16 mouse cellular contexts compared by ENCODE assay signal in the genomic region with DNA sequence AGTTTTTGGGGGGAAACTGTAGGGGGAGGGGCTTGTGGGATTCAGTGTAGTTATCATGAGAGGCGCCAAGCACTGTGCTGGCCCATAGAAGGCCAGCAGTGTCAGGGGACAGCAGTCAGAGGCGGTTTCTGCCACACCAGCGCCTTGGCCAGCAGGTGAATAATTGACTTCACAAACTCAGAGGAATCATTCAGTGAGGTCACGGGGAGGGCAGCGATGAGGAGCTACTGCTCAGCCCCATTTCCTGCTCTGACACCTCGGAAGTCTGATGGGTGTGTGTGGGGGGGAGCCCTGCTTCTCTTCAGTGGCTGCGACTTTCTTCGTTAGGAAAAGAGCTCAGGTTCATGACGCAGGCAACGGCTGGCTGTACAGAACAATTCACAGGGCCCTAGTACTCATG. TPM values are rescaled to one million over a fixed set of nuclear protein-coding genes. Genes with fewer than 3 reads are reported as not detected.
A peak's percentile ranks its signal among the peaks of the same experiment; 100 is the strongest.
DNase-seq lines count a peak whose midpoint lies in the region; ATAC-seq and TF ChIP-seq lines count a peak whose summit lies in the region.
"Had no signal": no experiment of that assay in that cellular context is flagged by ENCODE, and none has a peak within 500 bp of the region (broad histone marks: within the 10 kb centered on the region; RNA-seq: fewer than 3 reads in every experiment).

No protein-coding gene starts in this region.

- H3K36me3 ChIP-seq in intestine, embryonic 16.5 days (ENCODE audit: control insufficient read depth, insufficient read depth, low read length) = no peaks in the 10 kb centered on the region
- H3K36me3 ChIP-seq in kidney, postnatal 0 days (ENCODE audit: insufficient read depth, low read length) = no peaks in the 10 kb centered on the region
- H3K36me3 ChIP-seq: limb, embryonic 15.5 days; lung, embryonic 15.5 days had no signal

- 29% methylated on average over 10 of the region's 10 CpGs for WGBS in intestine, embryonic 16.5 days
- WGBS in kidney, postnatal 0 days = 36% methylated on average over 10 of the region's 10 CpGs

- peaks cover 2% of the 10 kb centered on the region; the same call in 1 of the 2 replicates for H3K4me1 ChIP-seq in intestine, embryonic 16.5 days (ENCODE audit: control insufficient read depth, insufficient read depth, low read length)
- no peaks in the 10 kb centered on the region for H3K4me1 ChIP-seq in kidney, postnatal 0 days (replicated peaks; ENCODE audit: insufficient read depth, low read length)

- no peak overlapping the region for H3K4me2 ChIP-seq in intestine, embryonic 16.5 days (ENCODE audit: low read depth, low read length)
- no peak overlapping the region for H3K4me2 ChIP-seq in kidney, postnatal 0 days (ENCODE audit: low read length)
- H3K4me2 ChIP-seq: limb, embryonic 15.5 days; lung, embryonic 15.5 days had no signal

- peak; percentile 20 for DNase-seq in thymus, postnatal 14 days
- no peak for DNase-seq in thymus, postnatal 25 days
- peak; percentile 43 for DNase-seq in kidney, postnatal 0 days (ENCODE audit: low spot score)
- DNase-seq in layer of hippocampus, adult 9-11 months = no peak
- DNase-seq in layer of hippocampus, adult 2 months (ENCODE audit: low spot score in 2 of 2) = no peak
- no peak for DNase-seq in cerebellum, adult 11-12 months
- DNase-seq: adrenal gland, adult 8-10 months; cerebellum, adult 9-10 months; heart, postnatal 36 days; right cerebral cortex, adult 18-20 months had no signal

- no peak overlapping the region for H3K9ac ChIP-seq in intestine, embryonic 16.5 days (ENCODE audit: low read depth, low read length)
- H3K9ac ChIP-seq in kidney, postnatal 0 days (ENCODE audit: low read depth, low read length) = no peak overlapping the region
- H3K9ac ChIP-seq: limb, embryonic 15.5 days; lung, embryonic 15.5 days had no signal

- no peaks in the 10 kb centered on the region for H3K27me3 ChIP-seq in intestine, embryonic 16.5 days (replicated peaks; ENCODE audit: control insufficient read depth, insufficient read depth, low read length)
- no peaks in the 10 kb centered on the region for H3K27me3 ChIP-seq in kidney, postnatal 0 days (ENCODE audit: insufficient read depth, low read length)
- H3K27me3 ChIP-seq: limb, embryonic 15.5 days; lung, embryonic 15.5 days had no signal

- H3K9me3 ChIP-seq in intestine, embryonic 16.5 days (ENCODE audit: control insufficient read depth, low read length) = peaks cover 3% of the 10 kb centered on the region; the same call in 1 of the 2 replicates
- H3K9me3 ChIP-seq in kidney, postnatal 0 days (replicated peaks; ENCODE audit: low read length) = no peaks in the 10 kb centered on the region
- H3K9me3 ChIP-seq: limb, embryonic 15.5 days; lung, embryonic 15.5 days had no signal

- H3K27ac ChIP-seq in intestine, embryonic 16.5 days (ENCODE audit: low read length) = no peak overlapping the region
- H3K27ac ChIP-seq in kidney, postnatal 0 days = no peak overlapping the region
- H3K27ac ChIP-seq in layer of hippocampus, adult 2 months = no peak overlapping the region
- H3K27ac ChIP-seq: left cerebral cortex, adult 2 months; limb, embryonic 15.5 days; lung, embryonic 15.5 days had no signal

- ATAC-seq in intestine, embryonic 16.5 days = peak; percentile 77
- ATAC-seq in kidney, postnatal 0 days (replicated peaks; ENCODE audit: low FRiP score, low read depth) = peak; percentile 67
- ATAC-seq in granulocyte monocyte progenitor cell, adult 5-6 weeks (replicated peaks; ENCODE audit: poor library complexity, severe bottlenecking) = no peak

- TF ChIP-seq CTCF in kidney, postnatal 0 days (IDR thresholded peaks at IDR 0.05; ENCODE audit: low read depth) = no peak
- TF ChIP-seq CTCF in layer of hippocampus, adult 2 months (conservative IDR thresholded peaks at IDR 0.05) = no peak

- H3K4me3 ChIP-seq in intestine, embryonic 16.5 days (ENCODE audit: low read length) = no peak overlapping the region
- no peak overlapping the region for H3K4me3 ChIP-seq in kidney, postnatal 0 days (replicated peaks; ENCODE audit: low read depth, low read length)
- H3K4me3 ChIP-seq in layer of hippocampus, adult 2 months = no peak overlapping the region
- H3K4me3 ChIP-seq: left cerebral cortex, adult 2 months; limb, embryonic 15.5 days; lung, embryonic 15.5 days; megakaryocyte, embryonic 14.5 days had no signal

RNA-seq across cellular contexts. Expression of gene Ywhah, which starts 24.8 kb away (rescaled TPM):
- 408 and 430 TPM in 2 replicates for polyA plus RNA-seq in intestine, embryonic 16.5 days (2015; fragmentation: Nextera tagmentation; extraction: Ambion mirVana)
- polyA plus RNA-seq in kidney, postnatal 0 days (2015; fragmentation: Nextera tagmentation; extraction: Ambion mirVana) = 236 and 272 TPM in 2 replicates
- 1,000 to 10,000 TPM; 1,193 to 1,302 TPM for total RNA-seq in layer of hippocampus, adult 2 months (2021)
- 285 and 301 TPM in 2 replicates for total RNA-seq in granulocyte monocyte progenitor cell, adult 5-6 weeks (2014; fragmentation: Nextera tagmentation)
- total RNA-seq in granulocyte monocyte progenitor cell, adult 5-6 weeks (2017) = 123 and 125 TPM in 2 replicates

Comparison
In these comparisons a context has a peak if more than half of its experiments do, and no peak if none do; other contexts are left out.
1. DNase-seq: peak in thymus, postnatal 14 days (single experiment) and kidney, postnatal 0 days (single experiment); none in thymus, postnatal 25 days (single experiment), layer of hippocampus, adult 9-11 months (single experiment), layer of hippocampus, adult 2 months (0 of 2) and cerebellum, adult 11-12 months (single experiment).